Mouse (Mus musculus) cerebellum, postnatal 25 days (tissue): ENCODE measurements around the gene Grk1.

Experiments
- DNase-seq, 2 experiments: peaks; one replicate each; pipeline ENCODE4 v3.0.0; 2021; ENCODE audit warnings: mixed read lengths in 2 of 2

The Grk1 gene

DNA sequence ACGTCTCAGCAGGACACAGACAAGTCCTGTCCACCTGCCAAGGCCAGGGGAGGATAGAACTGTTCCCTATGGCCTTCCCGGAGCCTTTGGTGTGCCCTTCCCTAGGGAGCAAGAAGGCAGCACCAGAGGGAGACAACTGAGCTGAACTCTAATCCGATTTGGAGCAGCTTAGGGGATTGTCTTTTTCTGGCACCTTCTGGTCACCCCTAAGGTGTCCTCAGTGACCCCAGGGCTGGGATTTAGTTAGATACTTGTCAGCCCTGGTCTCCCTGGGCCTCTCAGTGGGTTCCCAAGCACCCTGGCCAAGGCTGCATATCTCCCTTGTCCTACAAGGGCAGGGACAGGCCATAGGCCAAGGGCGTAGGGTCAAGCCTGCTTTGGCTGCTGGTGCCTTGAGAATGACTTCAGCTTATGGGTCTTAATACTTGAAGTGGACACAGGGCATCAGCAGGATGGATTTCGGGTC, at the start of gene Grk1:
TSS of gene Grk1 (plus strand) at position 416 of the 466 bp plus-strand sequence.
- no peak for DNase-seq

DNA sequence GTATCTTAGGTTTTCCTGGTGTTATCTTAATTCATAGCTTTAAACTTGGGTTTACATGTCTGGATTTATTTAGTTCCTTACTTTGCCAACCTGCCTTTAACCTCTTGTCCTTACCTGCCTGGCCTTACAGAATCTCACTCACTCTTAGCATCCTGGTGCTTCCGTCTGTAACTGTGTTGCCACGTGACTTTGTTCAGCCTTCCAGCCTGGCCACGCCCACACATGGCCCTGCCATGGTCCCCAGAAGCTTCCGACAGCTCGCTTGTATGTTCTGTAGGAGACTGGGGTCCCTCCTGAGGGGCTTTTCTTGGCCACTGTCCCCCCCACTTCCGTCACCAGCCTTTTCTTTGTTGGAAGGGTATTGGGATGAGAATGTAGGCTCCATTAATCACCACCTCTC, 48.7 kb upstream of the Grk1 start:
- DNase-seq = no peak

DNA sequence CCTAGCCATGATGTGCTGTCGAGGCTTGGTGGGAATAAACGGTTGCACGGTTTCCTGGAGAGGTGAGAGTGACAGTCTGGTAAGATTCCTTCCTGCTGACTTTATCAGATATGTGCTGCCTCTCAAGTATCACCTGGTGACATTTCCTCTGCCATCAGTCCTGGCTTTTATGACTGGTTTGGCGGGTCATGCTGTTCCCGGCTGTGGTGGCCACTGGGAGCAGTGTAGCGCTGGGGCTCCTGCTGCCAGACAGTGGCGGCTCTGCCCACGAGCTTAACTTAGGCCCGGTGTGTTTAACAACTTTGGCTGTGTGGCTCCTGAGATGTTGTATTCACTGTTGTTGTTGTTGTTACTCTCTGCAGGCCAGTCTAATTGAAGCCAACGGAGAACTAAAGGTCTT, 48.2 kb upstream of the Grk1 start:
- no peak for DNase-seq

- no peak for DNase-seq
These were observed 44.7 kb upstream of the Grk1 start for GRCm38 (mm10) chr8:13360213-13360612.

GRCm38 (mm10) chr8:13361865-13362264, 43.0 kb upstream of the Grk1 start:
- no peak for DNase-seq

DNA sequence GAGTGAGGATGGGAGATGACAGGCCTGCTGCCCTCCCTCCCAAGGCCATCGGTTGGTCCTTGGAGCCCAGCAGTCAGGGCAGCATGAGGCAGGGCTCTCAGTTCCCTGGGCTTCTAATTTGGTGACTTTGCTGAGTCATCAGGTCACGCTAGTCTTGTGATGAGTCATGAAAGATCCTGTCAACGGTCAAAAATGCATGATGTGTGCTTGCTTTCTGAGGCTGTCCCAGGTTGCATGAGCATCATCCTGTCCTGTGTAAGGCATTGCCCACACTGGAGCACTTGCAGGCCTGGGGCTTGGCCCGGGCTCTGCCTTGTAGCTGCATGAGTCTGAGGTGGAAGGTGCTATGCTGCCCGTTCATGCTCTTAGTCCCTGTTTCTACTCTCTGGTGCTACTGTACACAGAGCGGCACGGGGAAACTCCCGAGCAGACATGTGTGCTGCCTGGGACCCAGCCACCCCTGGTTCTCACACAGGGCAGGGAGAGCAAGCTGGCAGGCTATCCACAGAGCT, 31.7 kb upstream of the Grk1 start:
- no peak for DNase-seq

- no peak for DNase-seq
These were observed 23.3 kb upstream of the Grk1 start for GRCm38 (mm10) chr8:13381630-13382029.

GRCm38 (mm10) chr8:13382536-13382935, 22.3 kb upstream of the Grk1 start:
- DNase-seq = no peak

DNA sequence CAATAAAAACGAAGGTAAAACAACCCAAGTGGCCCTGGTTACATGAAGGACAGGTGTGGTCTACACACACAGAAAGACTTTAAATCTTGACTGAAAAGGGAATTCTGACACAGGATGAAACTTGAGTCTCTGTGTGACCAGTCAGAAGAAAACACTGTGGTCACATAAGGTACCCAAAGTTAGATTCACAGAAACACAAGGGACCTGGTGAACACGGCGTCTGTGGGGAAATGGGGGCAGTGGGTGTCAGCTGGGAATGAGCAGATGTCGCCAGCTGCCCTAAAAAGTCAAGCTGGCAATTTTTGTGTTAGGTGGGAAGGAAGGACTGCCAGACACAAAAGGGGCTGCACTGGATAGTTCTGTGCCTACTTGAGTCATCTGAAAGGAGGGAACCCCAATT, 21.9 kb upstream of the Grk1 start:
- DNase-seq = no peak

DNA sequence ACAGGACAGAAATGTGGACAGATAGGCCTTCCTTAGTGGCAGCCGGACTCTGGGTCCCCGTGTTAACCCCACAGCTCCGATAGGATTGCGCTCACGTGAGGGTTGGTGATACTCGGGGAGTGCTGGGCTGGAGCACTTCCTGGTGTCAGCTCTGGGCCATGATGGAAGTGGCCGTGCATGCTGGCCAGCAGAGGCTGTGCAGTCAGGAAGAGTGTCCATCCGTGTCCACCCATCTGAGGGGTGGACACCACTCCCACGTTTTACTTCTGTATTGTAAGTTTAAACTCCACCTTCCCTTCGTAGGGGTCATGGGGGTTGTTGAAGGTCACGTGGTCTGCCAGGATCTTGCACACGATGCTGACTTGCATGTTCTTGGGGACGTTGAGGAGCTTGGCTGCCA, 18.5 kb upstream of the Grk1 start:
- DNase-seq = no peak

DNA sequence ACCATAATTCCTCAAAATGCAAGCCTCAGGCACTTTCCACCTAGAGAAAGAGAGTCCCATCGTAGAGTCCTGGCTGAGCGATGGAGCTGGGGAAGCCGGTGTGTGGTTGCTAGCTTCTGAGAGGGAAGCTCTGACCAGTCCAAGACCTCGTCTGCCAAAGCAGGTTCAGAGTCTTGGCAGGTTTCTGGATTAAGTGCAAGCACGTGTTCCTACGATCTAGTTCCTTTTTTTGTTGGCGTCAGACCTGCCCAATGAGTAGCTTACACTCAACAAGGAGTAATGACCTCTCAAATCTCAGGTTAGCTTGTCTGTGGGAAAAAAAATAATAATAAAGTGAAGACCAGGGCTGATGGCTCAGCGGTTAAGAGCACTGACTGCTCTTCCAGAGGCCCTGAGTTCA, 17.2 kb upstream of the Grk1 start:
- DNase-seq = no peak

GRCm38 (mm10) chr8:13388744-13389143, 16.1 kb upstream of the Grk1 start:
- DNase-seq = no peak

DNA sequence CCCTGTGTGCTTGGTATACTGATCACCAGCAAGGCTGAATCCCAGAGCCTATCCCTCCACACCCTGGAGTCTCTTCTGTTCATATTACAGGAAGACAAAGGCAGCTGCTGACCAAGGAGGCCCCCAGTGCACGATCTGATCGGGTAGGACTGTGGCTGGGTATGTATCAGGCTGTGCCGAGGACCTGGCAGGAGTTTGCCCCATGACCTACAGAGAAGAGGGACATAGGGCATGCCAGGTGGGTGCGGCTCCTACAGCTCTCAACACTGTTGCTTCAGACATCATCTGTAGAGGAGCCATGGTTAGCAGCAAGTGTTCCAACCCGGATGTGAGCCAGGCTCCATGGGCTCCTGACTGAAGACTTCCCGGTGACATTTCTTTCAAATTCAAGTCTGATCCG, 11.0 kb upstream of the Grk1 start:
- no peak for DNase-seq

DNA sequence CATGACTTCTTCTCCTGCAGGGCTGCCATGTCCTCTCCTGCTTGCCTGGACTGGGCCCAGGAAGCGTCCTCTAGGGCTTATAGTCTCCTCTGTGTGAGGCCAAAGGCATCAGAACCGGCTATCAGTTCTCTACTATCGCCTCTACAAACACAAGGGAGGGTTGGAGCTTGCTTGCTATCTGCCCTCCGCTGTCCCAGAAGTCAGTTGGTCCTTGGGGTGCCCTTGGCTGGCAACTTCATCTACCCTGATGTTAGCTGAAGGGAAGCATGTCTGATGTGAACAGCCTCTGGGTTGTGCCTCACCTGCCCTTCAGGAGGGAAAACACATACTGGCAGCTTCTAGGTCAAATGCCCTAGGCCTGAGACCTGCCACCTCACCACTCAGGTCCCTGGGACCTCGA, 8.2 kb upstream of the Grk1 start, which contains the start of gene Atp4b:
TSS of gene Atp4b (minus strand) at position 101 of the 400 bp plus-strand sequence.
- no peak for DNase-seq

DNA sequence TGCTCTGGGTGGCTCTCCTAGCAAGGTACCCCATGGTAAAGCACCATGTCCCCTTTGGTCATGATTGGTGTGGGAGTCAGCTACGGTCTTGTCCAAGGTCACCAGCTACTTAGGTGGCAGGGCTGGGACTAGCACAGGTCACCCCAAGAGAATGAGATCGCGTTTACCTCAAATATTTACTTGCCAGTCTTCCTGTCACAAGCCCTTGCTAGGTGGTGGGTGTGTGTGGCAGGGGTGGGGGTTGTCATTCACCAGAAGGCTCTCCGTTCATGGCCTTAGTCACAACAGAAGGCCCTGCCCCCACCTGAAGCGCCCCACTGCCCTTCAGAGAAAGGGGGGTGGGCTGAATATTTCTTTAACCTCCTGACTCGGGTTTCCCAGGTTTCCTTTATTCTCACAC, 1.4 kb upstream of the Grk1 start:
- no peak for DNase-seq

GRCm38 (mm10) chr8:13406011-13406410, 1.1 kb downstream of the Grk1 start:
- no peak for DNase-seq

DNA sequence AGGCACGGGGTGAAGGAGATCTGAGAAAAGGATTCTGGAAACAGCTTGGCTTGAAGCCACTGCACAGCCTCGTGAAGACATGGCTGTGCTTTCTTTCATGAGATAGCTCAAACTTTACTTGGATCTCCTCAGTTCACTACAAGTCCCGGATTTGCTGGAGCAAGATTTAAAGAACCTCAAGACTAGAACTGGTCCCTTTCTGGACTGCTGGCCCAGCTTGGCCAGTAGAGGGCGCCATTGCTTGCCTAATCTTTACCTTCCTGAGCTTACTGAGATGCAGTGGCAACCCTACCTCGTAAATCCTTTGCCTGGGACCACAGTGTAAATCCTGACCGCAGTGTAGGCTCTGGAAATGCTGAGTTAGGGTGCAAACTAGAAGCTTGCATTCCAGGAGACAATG, 6.7 kb downstream of the Grk1 start:
- peak; percentile 74 to 83 for DNase-seq

GRCm38 (mm10) chr8:13412891-13413558, 8.1 kb downstream of the Grk1 start:
- peak; percentile 75 to 83 for DNase-seq

GRCm38 (mm10) chr8:13413823-13414390, 9.0 kb downstream of the Grk1 start:
- DNase-seq = peak in 1 of 2 experiments; percentile 15

- DNase-seq = no peak
These were observed 11.0 kb downstream of the Grk1 start for GRCm38 (mm10) chr8:13415879-13416278.

DNA sequence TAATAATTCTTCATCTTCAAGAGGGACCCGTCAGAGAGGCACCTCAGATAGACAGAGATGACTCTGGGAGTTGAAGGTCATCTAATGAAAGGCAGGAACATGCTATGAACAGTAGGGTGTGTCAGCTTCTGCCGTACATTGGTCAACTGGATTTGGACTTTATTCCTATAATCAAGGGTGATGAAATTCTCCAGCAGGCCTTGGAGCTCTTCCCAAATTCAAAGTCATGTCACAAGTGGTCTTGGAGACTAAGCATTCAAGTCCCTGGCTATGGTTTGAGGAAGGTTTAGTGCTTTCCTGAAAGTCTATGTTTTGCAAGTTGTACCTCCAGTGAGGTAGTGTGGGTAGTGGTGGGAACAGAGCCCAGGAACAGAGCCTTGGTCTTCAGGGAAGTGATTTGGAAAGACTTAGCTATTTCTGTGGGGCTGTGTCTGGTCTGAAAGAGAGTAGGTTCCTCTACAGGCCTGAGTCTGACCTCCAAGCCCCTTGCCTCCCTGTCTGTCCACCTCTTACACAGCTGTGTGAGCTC, 14.3 kb downstream of the Grk1 start:
- DNase-seq = no peak

- peak in 1 of 2 experiments; percentile 25 for DNase-seq
These were observed 16.1 kb downstream of the Grk1 start for GRCm38 (mm10) chr8:13420970-13421369.

DNA sequence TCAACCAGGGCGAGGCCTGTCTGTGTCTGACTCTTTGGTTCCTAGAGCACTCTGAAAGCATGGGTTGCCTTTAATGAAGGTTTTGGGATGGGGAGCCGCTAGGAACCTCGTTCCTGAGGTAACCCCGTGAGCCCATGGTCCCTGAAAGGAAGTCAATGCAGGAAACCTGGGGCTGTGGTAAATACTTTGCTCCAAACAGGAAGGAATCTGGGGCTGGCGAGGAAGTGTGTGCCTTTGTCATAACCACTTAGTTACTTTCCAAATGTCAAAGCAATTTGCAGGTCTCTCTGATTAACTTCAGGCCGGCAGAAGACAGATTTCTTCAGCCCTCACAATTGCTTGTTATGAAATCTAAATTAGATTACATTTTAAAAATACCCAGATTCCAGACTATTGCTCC, 22.5 kb downstream of the Grk1 start:
- DNase-seq = no peak

DNA sequence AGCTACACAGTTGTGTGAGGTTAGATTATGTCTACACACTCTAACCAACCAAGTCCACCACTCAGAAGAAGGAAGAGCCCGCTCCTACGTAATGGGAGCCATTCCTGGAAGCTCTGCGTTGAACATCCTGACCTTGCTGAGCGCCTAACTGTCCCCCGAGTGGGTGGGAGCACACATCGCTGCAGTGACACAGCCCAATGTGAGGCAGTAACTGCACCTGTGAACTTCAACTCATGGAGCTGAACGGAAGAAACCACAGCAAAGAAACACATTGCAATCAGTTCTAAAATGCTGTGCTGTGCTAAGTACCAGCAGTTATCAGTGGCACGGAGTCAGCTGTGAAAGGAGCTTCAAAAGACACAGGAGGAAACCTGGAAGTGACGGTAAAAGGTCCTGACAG, 23.3 kb downstream of the Grk1 start:
- DNase-seq = no peak
